16 mouse cellular contexts compared by ENCODE assay signal in the genomic region with DNA sequence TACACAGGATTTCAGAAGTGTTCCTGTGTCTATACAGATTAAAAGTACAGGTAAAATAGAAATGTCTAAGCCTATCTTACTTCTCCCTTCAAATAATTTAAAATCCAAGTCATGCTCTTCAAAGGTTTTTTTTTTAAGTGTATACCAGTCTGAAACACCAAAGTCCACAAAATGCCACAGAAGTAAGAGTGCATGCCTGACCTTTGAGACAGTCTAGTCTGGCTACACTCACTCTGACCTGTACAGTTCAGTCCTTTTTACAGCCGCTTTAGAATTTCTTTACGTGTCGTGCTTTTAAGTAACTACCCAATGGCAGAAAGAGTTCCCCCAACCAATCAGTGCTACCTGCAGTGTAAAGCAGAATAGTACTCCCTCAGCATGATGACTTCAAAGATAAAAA.
"Had no signal": no experiment of that assay in that cellular context is flagged by ENCODE, and none has a peak within 500 bp of the region (broad histone marks: within the 10 kb centered on the region; RNA-seq: fewer than 3 reads in every experiment).

No protein-coding gene starts in this region.

- H3K4me2 ChIP-seq: lung, embryonic 15.5 days; midbrain, embryonic 11.5 days; midbrain, embryonic 13.5 days; midbrain, embryonic 15.5 days; neural tube, embryonic 12.5 days; stomach, embryonic 15.5 days had no signal

- H3K9me3 ChIP-seq: lung, embryonic 15.5 days; megakaryocyte, embryonic 14.5 days; midbrain, embryonic 13.5 days; midbrain, embryonic 15.5 days; neural tube, embryonic 12.5 days; stomach, embryonic 15.5 days had no signal

- H3K36me3 ChIP-seq: lung, embryonic 15.5 days; midbrain, embryonic 13.5 days; midbrain, embryonic 15.5 days; neural tube, embryonic 12.5 days; stomach, embryonic 15.5 days had no signal

- H3K4me3 ChIP-seq: lung, embryonic 15.5 days; megakaryocyte, embryonic 14.5 days; midbrain, embryonic 13.5 days; midbrain, embryonic 15.5 days; neural tube, embryonic 12.5 days; stomach, embryonic 15.5 days had no signal

- H3K27ac ChIP-seq: lung, embryonic 15.5 days; macrophage; midbrain, embryonic 13.5 days; midbrain, embryonic 15.5 days; neural tube, embryonic 12.5 days; stomach, embryonic 15.5 days; stomach, postnatal 0 days had no signal

- H3K9ac ChIP-seq: lung, embryonic 15.5 days; midbrain, embryonic 13.5 days; midbrain, embryonic 15.5 days; neural tube, embryonic 12.5 days; stomach, embryonic 15.5 days had no signal

- H3K4me1 ChIP-seq: lung, embryonic 15.5 days; megakaryocyte, embryonic 14.5 days; midbrain, embryonic 13.5 days; midbrain, embryonic 15.5 days; neural tube, embryonic 12.5 days; stomach, embryonic 15.5 days had no signal

- DNase-seq: lung, postnatal 14 days; lung, postnatal 36 days; right cerebral cortex, postnatal 14 days; thymus, adult 2 months; thymus, postnatal 25 days; thymus, postnatal 4 days had no signal

- H3K27me3 ChIP-seq: lung, embryonic 15.5 days; megakaryocyte, embryonic 14.5 days; midbrain, embryonic 13.5 days; midbrain, embryonic 15.5 days; neural tube, embryonic 12.5 days; stomach, embryonic 15.5 days had no signal

- ATAC-seq: lung, postnatal 0 days; midbrain, embryonic 13.5 days; midbrain, embryonic 15.5 days had no signal
